Mouse (Mus musculus) small intestine, adult 2 months (tissue): ENCODE measurements around the gene Wrb.

Experiments
- CTCF ChIP-seq: fragments of 200-500 bp; IDR thresholded peaks from 2 replicates; pipeline ENCODE4 v1.5.1; 2012; ENCODE audit warnings: low read depth, mild to moderate bottlenecking, control low read depth, inconsistent platforms, low read length, moderate library complexity, mixed read lengths; ENCODE audit not compliant: insufficient replicate concordance, insufficient read length; ENCODE audit errors: extremely low read depth
- POLR2A ChIP-seq: fragments of 200-500 bp; IDR thresholded peaks from 2 replicates; pipeline ENCODE4 v1.6.1; 2012; ENCODE audit warnings: low read depth, mild to moderate bottlenecking, control low read depth, inconsistent platforms, low read length, moderate library complexity

- TF ChIP-seq POLR2A, result peak; percentile 47; the same call in 1 of the 2 replicates
- no peak for TF ChIP-seq CTCF
Observed at GRCm38 (mm10) chr16:96127657-96128344, 17.4 kb upstream of the Wrb start, which contains the start of gene Hmgn1.
